Mouse (Mus musculus): ENCODE measurements around the gene 2300002M23Rik. TPM values are rescaled to one million over a fixed set of nuclear protein-coding genes. Genes with fewer than 3 reads are reported as not detected.

2300002M23Rik gene
- total and polyA plus RNA-seq, 3 experiments, result 0.27 TPM; not detected in 2

DNA sequence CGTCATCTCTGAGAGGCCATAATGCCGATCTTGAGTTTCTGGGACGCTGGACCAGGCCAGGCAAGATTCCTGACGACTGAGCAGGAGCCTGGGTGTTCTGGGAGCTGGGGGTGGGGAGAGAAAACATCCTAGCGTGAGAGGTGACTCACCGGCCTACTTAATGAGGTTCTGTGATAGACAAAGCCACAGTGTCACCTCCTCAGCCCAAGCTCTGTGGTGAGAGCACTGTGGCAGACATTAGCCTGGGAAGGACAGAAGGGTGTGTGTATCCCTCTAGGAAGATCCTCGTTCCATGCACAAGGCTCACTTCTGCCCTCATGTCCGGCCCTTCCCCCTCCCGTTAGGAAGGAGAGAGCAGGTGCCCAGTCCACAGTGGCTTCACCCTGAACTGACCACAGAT lies 9.9 kb upstream of the 2300002M23Rik start:
- TF ChIP-seq TAL1 (conservative IDR thresholded peaks at IDR 0.05; ENCODE audit: low read depth, low read length), result no peak
- no peak for TF ChIP-seq GATA2 (IDR thresholded peaks at IDR 0.05; ENCODE audit: borderline replicate concordance, low read depth, low read length)
- no peak for TF ChIP-seq POLR2AphosphoS5 (IDR thresholded peaks at IDR 0.05; ENCODE audit: insufficient replicate concordance, low read depth, low read length)
- TF ChIP-seq GATA1 (IDR thresholded peaks at IDR 0.05; ENCODE audit: borderline replicate concordance, low read length), result no peak
- TF ChIP-seq CTCF (IDR thresholded peaks at IDR 0.05; ENCODE audit: low read depth, low read length), result no peak
- H3K4me1 ChIP-seq (ENCODE audit: insufficient read depth, low read depth, low read length), result no peaks in the 10 kb centered on the region
- H3K9me3 ChIP-seq (replicated peaks), result 0 out of 2 replicates have a peak, but pooled peaks cover 3% of the 10 kb centered on the region
- DNase-seq (ENCODE audit: low spot score), result no peak
- H3K27me3 ChIP-seq (ENCODE audit: insufficient read depth, low read length), result peaks cover 5% of the 10 kb centered on the region; the same call in 1 of the 2 replicates
- H3K36me3 ChIP-seq (replicated peaks), result no peaks in the 10 kb centered on the region
- H3K4me3 ChIP-seq (ENCODE audit: low read depth, low read length), result no peak overlapping the region
- no peak for ATAC-seq (ENCODE audit: extremely low read depth, insufficient number of reproducible peaks, low FRiP score, poor library complexity, severe bottlenecking)

DNA sequence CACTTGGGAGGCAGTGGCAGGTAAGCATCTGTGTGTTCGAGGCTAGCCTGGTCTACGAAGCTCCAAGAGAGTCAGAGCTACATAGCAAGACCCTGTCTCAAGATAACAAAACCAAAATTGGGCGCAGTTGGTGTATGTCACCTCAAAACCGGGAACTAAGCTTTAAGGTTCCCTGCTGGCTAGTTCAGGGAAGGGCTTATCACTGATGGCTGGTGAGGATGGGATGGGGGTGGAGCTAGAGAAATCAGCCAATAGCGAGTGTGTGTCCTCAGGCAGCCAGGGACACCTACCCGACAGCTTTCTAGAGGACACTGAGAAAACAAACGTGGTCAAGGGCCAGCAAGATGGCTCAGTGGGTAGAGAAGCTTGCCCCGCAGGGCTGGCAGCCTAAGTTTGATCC lies 9.0 kb upstream of the 2300002M23Rik start:
- ATAC-seq (ENCODE audit: extremely low read depth, insufficient number of reproducible peaks, low FRiP score, poor library complexity, severe bottlenecking), result no peak
- DNase-seq (ENCODE audit: low spot score), result no peak
- TF ChIP-seq TAL1 (conservative IDR thresholded peaks at IDR 0.05; ENCODE audit: low read depth, low read length) (no peak), GATA2 (IDR thresholded peaks at IDR 0.05; ENCODE audit: borderline replicate concordance, low read depth, low read length) (no peak), GATA1 (IDR thresholded peaks at IDR 0.05; ENCODE audit: borderline replicate concordance, low read length) (no peak)
- Histone ChIP-seq H3K4me1 (ENCODE audit: insufficient read depth, low read depth, low read length) (no peaks in the 10 kb centered on the region), H3K4me3 (ENCODE audit: low read depth, low read length) (no peak overlapping the region), H3K36me3 (replicated peaks) (no peaks in the 10 kb centered on the region), H3K9me3 (replicated peaks) (0 out of 2 replicates have a peak, but pooled peaks cover 3% of the 10 kb centered on the region), H3K27me3 (ENCODE audit: insufficient read depth, low read length) (peaks cover 5% of the 10 kb centered on the region; the same call in 1 of the 2 replicates)

DNA sequence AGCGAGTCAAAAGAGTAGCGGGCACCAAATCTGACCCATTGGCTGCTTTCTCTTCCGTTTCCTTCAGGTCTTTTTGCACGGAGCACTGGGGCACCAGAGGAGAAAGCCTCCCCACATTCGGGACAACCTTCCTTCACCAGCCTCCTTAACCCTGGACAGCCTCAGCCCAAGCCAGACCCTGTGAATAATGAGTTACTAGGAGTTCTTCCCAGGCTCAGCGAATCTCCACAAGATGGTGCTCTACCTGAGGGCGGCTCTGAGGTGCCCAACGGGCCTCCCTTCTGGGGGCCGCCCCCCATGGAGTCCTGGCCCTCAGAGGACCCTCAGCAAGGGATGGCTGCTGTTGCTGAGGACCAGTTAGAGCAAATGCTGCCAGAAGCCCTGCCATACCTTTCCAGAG lies 517 bp downstream of the 2300002M23Rik start:
- Histone ChIP-seq H3K4me3 (ENCODE audit: low read depth, low read length) (no peak overlapping the region), H3K27me3 (ENCODE audit: insufficient read depth, low read length) (peaks cover 9% of the 10 kb centered on the region), H3K4me1 (ENCODE audit: insufficient read depth, low read depth, low read length) (no peaks in the 10 kb centered on the region), H3K9me3 (replicated peaks) (no peaks in the 10 kb centered on the region; the same call in 1 of the 2 replicates), H3K36me3 (replicated peaks) (no peaks in the 10 kb centered on the region)
- DNase-seq (ENCODE audit: low spot score), result no peak
- no peak for TF ChIP-seq CTCF (IDR thresholded peaks at IDR 0.05; ENCODE audit: low read depth, low read length)
- TF ChIP-seq TAL1 (conservative IDR thresholded peaks at IDR 0.05; ENCODE audit: low read depth, low read length), result no peak
- TF ChIP-seq GATA2 (IDR thresholded peaks at IDR 0.05; ENCODE audit: borderline replicate concordance, low read depth, low read length), result no peak
- TF ChIP-seq GATA1 (IDR thresholded peaks at IDR 0.05; ENCODE audit: borderline replicate concordance, low read length), result no peak
- no peak for TF ChIP-seq POLR2AphosphoS5 (IDR thresholded peaks at IDR 0.05; ENCODE audit: insufficient replicate concordance, low read depth, low read length)
- ATAC-seq (ENCODE audit: extremely low read depth, insufficient number of reproducible peaks, low FRiP score, poor library complexity, severe bottlenecking), result no peak

GRCm38 (mm10) chr17:35569091-35569944 lies 2.1 kb downstream of the 2300002M23Rik start:
- H3K9me3 ChIP-seq (replicated peaks), result no peaks in the 10 kb centered on the region; the same call in 1 of the 2 replicates
- H3K36me3 ChIP-seq (replicated peaks), result no peaks in the 10 kb centered on the region
- no peaks in the 10 kb centered on the region for H3K4me1 ChIP-seq (ENCODE audit: insufficient read depth, low read depth, low read length)
- no peak for ATAC-seq (ENCODE audit: extremely low read depth, insufficient number of reproducible peaks, low FRiP score, poor library complexity, severe bottlenecking)
- no peak overlapping the region for H3K4me3 ChIP-seq (ENCODE audit: low read depth, low read length)
- TF ChIP-seq CTCF (IDR thresholded peaks at IDR 0.05; ENCODE audit: low read depth, low read length), result no peak
- no peak for DNase-seq (ENCODE audit: low spot score)
- peaks cover 14% of the 10 kb centered on the region for H3K27me3 ChIP-seq (ENCODE audit: insufficient read depth, low read length)

DNA sequence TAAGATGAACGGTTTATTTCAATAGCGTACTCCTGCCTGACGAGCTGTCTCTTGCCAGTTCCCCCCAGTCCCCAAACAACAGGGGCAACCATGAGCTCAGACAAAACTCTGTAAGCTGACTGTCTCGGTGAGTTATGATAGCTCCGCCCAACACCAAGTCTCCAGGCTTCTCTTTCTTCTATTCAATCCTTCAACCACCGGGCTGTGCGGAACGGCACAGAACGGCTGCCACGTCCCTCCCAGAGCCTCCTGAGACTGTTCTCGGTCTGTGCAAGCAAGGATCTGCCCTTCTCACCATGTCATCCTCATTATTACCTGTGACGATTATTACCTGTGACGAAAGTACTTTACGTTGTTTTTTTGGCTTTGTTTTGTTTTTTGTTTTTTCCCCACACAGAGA lies 3.6 kb downstream of the 2300002M23Rik start:
- Histone ChIP-seq H3K36me3 (replicated peaks) (no peaks in the 10 kb centered on the region), H3K4me1 (ENCODE audit: insufficient read depth, low read depth, low read length) (no peaks in the 10 kb centered on the region), H3K4me3 (ENCODE audit: low read depth, low read length) (no peak overlapping the region), H3K27me3 (ENCODE audit: insufficient read depth, low read length) (peaks cover 21% of the 10 kb centered on the region), H3K9me3 (replicated peaks) (no peaks in the 10 kb centered on the region; the same call in 1 of the 2 replicates)
- ATAC-seq (ENCODE audit: extremely low read depth, insufficient number of reproducible peaks, low FRiP score, poor library complexity, severe bottlenecking) (no peak), DNase-seq (ENCODE audit: low spot score) (no peak)
- TF ChIP-seq CTCF (IDR thresholded peaks at IDR 0.05; ENCODE audit: low read depth, low read length), result no peak

GRCm38 (mm10) chr17:35571477-35571876 lies 4.2 kb downstream of the 2300002M23Rik start:
- H3K27me3 ChIP-seq (ENCODE audit: insufficient read depth, low read length), result peaks cover 25% of the 10 kb centered on the region
- no peak overlapping the region for H3K4me3 ChIP-seq (ENCODE audit: low read depth, low read length)
- no peaks in the 10 kb centered on the region; the same call in 1 of the 2 replicates for H3K9me3 ChIP-seq (replicated peaks)
- DNase-seq (ENCODE audit: low spot score) (no peak), ATAC-seq (ENCODE audit: extremely low read depth, insufficient number of reproducible peaks, low FRiP score, poor library complexity, severe bottlenecking) (no peak)
- no peaks in the 10 kb centered on the region for H3K4me1 ChIP-seq (ENCODE audit: insufficient read depth, low read depth, low read length)
- no peaks in the 10 kb centered on the region for H3K36me3 ChIP-seq (replicated peaks)
- TF ChIP-seq TAL1 (conservative IDR thresholded peaks at IDR 0.05; ENCODE audit: low read depth, low read length), result no peak
- no peak for TF ChIP-seq GATA1 (IDR thresholded peaks at IDR 0.05; ENCODE audit: borderline replicate concordance, low read length)
- TF ChIP-seq POLR2AphosphoS5 (IDR thresholded peaks at IDR 0.05; ENCODE audit: insufficient replicate concordance, low read depth, low read length), result no peak
- no peak for TF ChIP-seq GATA2 (IDR thresholded peaks at IDR 0.05; ENCODE audit: borderline replicate concordance, low read depth, low read length)
- no peak for TF ChIP-seq CTCF (IDR thresholded peaks at IDR 0.05; ENCODE audit: low read depth, low read length)
